8 mouse cellular contexts compared by ENCODE assay signal in genomic region chr11:50931021-50931420, GRCm38 (mm10). TPM values are rescaled to one million over a fixed set of nuclear protein-coding genes. Genes with fewer than 3 reads are reported as not detected.
DNase-seq lines count a peak whose midpoint lies in the region; ATAC-seq and TF ChIP-seq lines count a peak whose summit lies in the region.

No protein-coding gene starts in this region.

- H3K4me3 ChIP-seq in cerebellum, adult 2 months (replicated peaks; ENCODE audit: insufficient read depth, low read depth, low read length) = peak overlapping the region; percentile 93
- peak overlapping the region; percentile 71 for H3K4me3 ChIP-seq in intestine, embryonic 15.5 days (replicated peaks)
- H3K4me3 ChIP-seq in midbrain, postnatal 0 days (ENCODE audit: low read depth, low read length) = peak overlapping the region; percentile 53

- no peak for DNase-seq in cerebellum, adult 2 months
- no peak for DNase-seq in cerebellum, postnatal 25 days
- peak; percentile 21 for DNase-seq in right cerebral cortex, adult 18-20 months
- DNase-seq in right cerebral cortex, postnatal 10 days (ENCODE audit: low spot score in 2 of 2) = no peak
- peak; percentile 27 for DNase-seq in midbrain, postnatal 0 days (ENCODE audit: low spot score)
- no peak for DNase-seq in cerebellum, adult 8-10 months
- DNase-seq in adrenal gland, adult 18-20 months (ENCODE audit: low spot score in 2 of 2) = no peak

- H3K4me2 ChIP-seq in intestine, embryonic 15.5 days (replicated peaks) = peak overlapping the region; percentile 94
- peak overlapping the region; percentile 78 for H3K4me2 ChIP-seq in midbrain, postnatal 0 days (ENCODE audit: low read depth, low read length, poor library complexity, severe bottlenecking)

- no peaks in the 10 kb centered on the region for H3K9me3 ChIP-seq in intestine, embryonic 15.5 days
- H3K9me3 ChIP-seq in midbrain, postnatal 0 days (ENCODE audit: low read length) = no peaks in the 10 kb centered on the region

- no peak for TF ChIP-seq CTCF in cerebellum, adult 2 months (IDR thresholded peaks at IDR 0.05; ENCODE audit: borderline replicate concordance, insufficient read depth, low read depth, low read length)
- no peak for TF ChIP-seq CTCF in midbrain, postnatal 0 days (IDR thresholded peaks at IDR 0.05)

- H3K36me3 ChIP-seq in intestine, embryonic 15.5 days = no peaks in the 10 kb centered on the region
- H3K36me3 ChIP-seq in midbrain, postnatal 0 days (ENCODE audit: insufficient read depth, low read length) = no peaks in the 10 kb centered on the region; the same call in none of the 2 replicates

- peak; percentile 69 for ATAC-seq in intestine, embryonic 15.5 days
- peak; percentile 68 for ATAC-seq in midbrain, postnatal 0 days (ENCODE audit: low FRiP score)

- under 1% methylated on average over 16 of the region's 16 CpGs for WGBS in cerebellum, adult 2 months
- WGBS in intestine, embryonic 15.5 days = 2% methylated on average over 16 of the region's 16 CpGs
- WGBS in midbrain, postnatal 0 days = under 1% methylated on average over 16 of the region's 16 CpGs

- TF ChIP-seq POLR2A in cerebellum, adult 2 months (IDR thresholded peaks at IDR 0.05; ENCODE audit: borderline replicate concordance, insufficient read depth, low read length) = no peak

- H3K9ac ChIP-seq in intestine, embryonic 15.5 days = peak overlapping the region; percentile 70
- peak overlapping the region; percentile 66 for H3K9ac ChIP-seq in midbrain, postnatal 0 days (replicated peaks; ENCODE audit: low read length, poor library complexity, severe bottlenecking)

- H3K27ac ChIP-seq in cerebellum, adult 2 months (ENCODE audit: insufficient read depth, low read length) = peak overlapping the region; percentile 84
- H3K27ac ChIP-seq in intestine, embryonic 15.5 days = 0 out of 2 replicates have a peak overlapping the region, but pooled peaks have one; percentile 17
- H3K27ac ChIP-seq in midbrain, postnatal 0 days (ENCODE audit: low read depth, low read length) = peak overlapping the region; percentile 84

- H3K4me1 ChIP-seq in cerebellum, adult 2 months (ENCODE audit: control insufficient read depth, insufficient read depth, low read length) = no peaks in the 10 kb centered on the region
- no peaks in the 10 kb centered on the region for H3K4me1 ChIP-seq in intestine, embryonic 15.5 days (replicated peaks)
- H3K4me1 ChIP-seq in midbrain, postnatal 0 days (ENCODE audit: insufficient read depth, low read length) = peaks cover 3% of the 10 kb centered on the region; the same call in 1 of the 2 replicates

- H3K27me3 ChIP-seq in cerebellum, adult 2 months (ENCODE audit: control insufficient read depth, insufficient read depth, low read length) = no peaks in the 10 kb centered on the region
- no peaks in the 10 kb centered on the region; the same call in 1 of the 2 replicates for H3K27me3 ChIP-seq in intestine, embryonic 15.5 days (replicated peaks)
- H3K27me3 ChIP-seq in midbrain, postnatal 0 days (ENCODE audit: insufficient read depth, low read length) = no peaks in the 10 kb centered on the region

RNA-seq across cellular contexts. Expression of gene Zfp354b, which starts 0.4 kb away (rescaled TPM):
- polyA plus RNA-seq in cerebellum, adult 2 months (2012; rRNA removed) = 3.5 and 3.6 TPM in 2 replicates
- polyA plus RNA-seq in intestine, embryonic 15.5 days (2015; fragmentation: Nextera tagmentation; extraction: Ambion mirVana) = 0.71 and 1.2 TPM in 2 replicates
- 2.0 and 2.8 TPM in 2 replicates for total RNA-seq in midbrain, postnatal 0 days (2014; rRNA removed)
- polyA plus RNA-seq in midbrain, postnatal 0 days (2015; fragmentation: Nextera tagmentation; extraction: Ambion mirVana) = 2.7 and 3.8 TPM in 2 replicates
- 1 to 10 TPM; 2.2 to 2.9 TPM for total RNA-seq in adrenal gland, adult 18-20 months (2021)

RNA-seq across cellular contexts. Expression of gene 4933414I15Rik, which starts 12.5 kb away (rescaled TPM):
- polyA plus RNA-seq in cerebellum, adult 2 months (2012; rRNA removed) = not detected in 2 replicates
- not detected in 2 replicates for polyA plus RNA-seq in intestine, embryonic 15.5 days (2015; fragmentation: Nextera tagmentation; extraction: Ambion mirVana)
- total RNA-seq in midbrain, postnatal 0 days (2014; rRNA removed) = not detected in 2 replicates
- not detected in 2 replicates for polyA plus RNA-seq in midbrain, postnatal 0 days (2015; fragmentation: Nextera tagmentation; extraction: Ambion mirVana)
- total RNA-seq in adrenal gland, adult 18-20 months (2021) = not detected

RNA-seq across cellular contexts. Expression of gene Zfp2, which starts 15.1 kb away (rescaled TPM):
- polyA plus RNA-seq in cerebellum, adult 2 months (2012; rRNA removed) = 18.8 and 19.2 TPM in 2 replicates
- polyA plus RNA-seq in intestine, embryonic 15.5 days (2015; fragmentation: Nextera tagmentation; extraction: Ambion mirVana) = 9.1 and 9.8 TPM in 2 replicates
- total RNA-seq in midbrain, postnatal 0 days (2014; rRNA removed) = 27.9 and 29.1 TPM in 2 replicates
- polyA plus RNA-seq in midbrain, postnatal 0 days (2015; fragmentation: Nextera tagmentation; extraction: Ambion mirVana) = 33.9 and 35.5 TPM in 2 replicates
- 1 to 10 TPM; 6.9 to 8.2 TPM for total RNA-seq in adrenal gland, adult 18-20 months (2021)

RNA-seq across cellular contexts. Expression of gene Prop1, which starts 22.5 kb away (rescaled TPM):
- not detected in 2 replicates for polyA plus RNA-seq in cerebellum, adult 2 months (2012; rRNA removed)
- polyA plus RNA-seq in intestine, embryonic 15.5 days (2015; fragmentation: Nextera tagmentation; extraction: Ambion mirVana) = not detected in 2 replicates
- total RNA-seq in midbrain, postnatal 0 days (2014; rRNA removed) = not detected in 2 replicates
- polyA plus RNA-seq in midbrain, postnatal 0 days (2015; fragmentation: Nextera tagmentation; extraction: Ambion mirVana) = not detected in 2 replicates
- total RNA-seq in adrenal gland, adult 18-20 months (2021) = not detected

RNA-seq across cellular contexts. Expression of gene Olfr1378, which starts 35.3 kb away (rescaled TPM):
- polyA plus RNA-seq in cerebellum, adult 2 months (2012; rRNA removed) = not detected in 2 replicates
- not detected in 2 replicates for polyA plus RNA-seq in intestine, embryonic 15.5 days (2015; fragmentation: Nextera tagmentation; extraction: Ambion mirVana)
- total RNA-seq in midbrain, postnatal 0 days (2014; rRNA removed) = not detected in 2 replicates
- 0.16 TPM in 1 of 2 replicates, not detected in the other for polyA plus RNA-seq in midbrain, postnatal 0 days (2015; fragmentation: Nextera tagmentation; extraction: Ambion mirVana)
- total RNA-seq in adrenal gland, adult 18-20 months (2021) = not detected

Comparison
In these comparisons a context has a peak if more than half of its experiments do, and no peak if none do; other contexts are left out.
1. DNase-seq: peak in right cerebral cortex, adult 18-20 months (single experiment) and midbrain, postnatal 0 days (single experiment); none in cerebellum, adult 2 months (0 of 2), cerebellum, postnatal 25 days (0 of 2), right cerebral cortex, postnatal 10 days (0 of 2), cerebellum, adult 8-10 months (single experiment) and adrenal gland, adult 18-20 months (0 of 2).
2. H3K27ac ChIP-seq: peak in every context shown above with its lines; median percentile 84 in cerebellum, adult 2 months; 84 in midbrain, postnatal 0 days; 17 in intestine, embryonic 15.5 days.
3. Peak in every context shown above with its lines, with median percentiles within 50 percentile points of each other: H3K4me3 ChIP-seq.